Mouse (Mus musculus): ENCODE measurements at regions not wholly inside any gene's neighbourhood (a gene's known extent, or its start where the extent isn't known, plus 50 kb on each side); places are given as distances from the start of the nearest gene placed in this dataset.
"Not testable (repeated sequence)": the region's sequence is repeated elsewhere in the genome, so short reads cannot be mapped to it uniquely, and the experiment has no call there.

DNA sequence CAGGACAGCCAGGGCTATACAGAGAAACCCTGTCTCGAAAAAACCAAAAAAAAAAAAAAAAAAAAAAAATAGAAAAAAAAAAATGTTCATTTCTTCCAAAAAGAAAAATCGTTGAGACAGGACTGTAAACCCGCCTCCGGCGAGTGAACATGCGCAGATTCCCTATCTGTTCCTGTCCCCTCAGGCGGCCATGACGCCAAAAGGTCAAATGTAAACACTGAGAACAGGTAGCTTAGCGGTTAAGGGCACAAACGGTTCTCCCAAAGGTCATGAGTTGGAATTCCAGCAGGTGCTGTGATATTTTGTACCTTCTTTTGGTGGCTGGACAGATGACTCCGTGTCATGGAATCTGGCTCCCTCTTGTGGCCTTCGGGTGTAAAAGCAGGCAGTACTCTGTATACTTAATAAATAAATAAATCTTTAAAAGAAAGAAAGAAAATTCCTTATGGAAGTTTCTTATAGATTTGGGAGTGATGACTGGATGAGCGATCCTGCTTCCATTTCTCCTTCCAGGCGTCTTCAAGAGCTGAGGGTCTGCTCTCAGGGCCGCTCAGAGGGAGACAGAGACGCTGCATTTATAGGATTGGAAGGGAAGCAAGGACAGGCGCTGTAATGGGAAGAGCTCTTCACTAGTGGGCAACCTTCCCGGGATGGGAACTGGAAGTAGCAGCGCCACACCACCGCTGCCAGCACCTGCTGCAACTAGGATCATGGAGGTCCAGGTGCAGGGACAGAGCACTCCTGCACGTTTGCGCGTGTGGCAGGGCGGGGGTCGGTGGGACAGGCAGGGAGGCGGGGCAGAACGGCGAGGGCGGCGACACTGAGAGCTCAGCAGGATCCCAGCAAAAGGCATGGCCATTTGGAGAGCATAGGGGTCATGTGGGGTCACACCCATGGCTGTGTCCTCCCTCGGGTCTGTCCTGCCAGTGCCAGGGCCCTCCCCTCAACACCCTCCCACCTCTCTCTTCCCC is 189.2 kb upstream of the Gm10767 start:
- in situ Hi-C loops (cut with MboI; ENCODE audit: unreplicated experiment in 2 of 2) = loop anchor here in 1 of 2 experiments (25.0 kb wide), 1 partner anchor 278 kb away; the partner anchor contains the start of gene 2410141K09Rik

GRCm38 (mm10) chr13:66711010-66711409 is 193.7 kb upstream of the Gm10767 start:
- in situ Hi-C loops (cut with MboI; ENCODE audit: unreplicated experiment in 2 of 2) = loop anchor here in 1 of 2 experiments (25.0 kb wide), 1 partner anchor 274 kb away; the partner anchor contains the start of gene 2410141K09Rik

- in situ Hi-C loops (cut with MboI; ENCODE audit: unreplicated experiment in 2 of 2) = not testable (repeated sequence)
These were observed 206.7 kb upstream of the Gm10767 start for GRCm38 (mm10) chr13:66697983-66698535.

DNA sequence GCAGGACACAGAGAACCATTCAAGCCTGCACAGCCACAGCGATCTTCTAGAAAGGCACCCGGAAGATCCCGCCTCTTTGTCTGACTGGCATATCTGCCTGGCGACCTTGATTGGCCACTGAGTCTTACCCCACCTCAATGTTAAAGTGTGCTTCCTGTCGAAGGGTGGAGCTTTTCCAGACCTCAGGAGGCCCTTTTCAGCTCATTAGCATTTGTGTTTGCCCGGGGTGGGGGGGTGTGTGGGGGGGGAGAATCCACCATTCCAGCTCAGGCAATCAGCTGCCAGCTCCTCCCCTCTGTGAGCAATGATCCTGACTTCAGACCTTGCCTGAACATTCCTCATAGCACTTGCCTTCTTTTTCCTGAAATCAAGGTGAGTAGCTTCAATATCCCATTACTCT is 223.9 kb upstream of the Gm10767 start:
- in situ Hi-C loops (cut with MboI; ENCODE audit: unreplicated experiment in 2 of 2) = not testable (repeated sequence)

GRCm38 (mm10) chr13:66642245-66642644 is 201.3 kb upstream of the 2410141K09Rik start:
- in situ Hi-C loops (cut with MboI; ENCODE audit: unreplicated experiment in 2 of 2) = not testable (repeated sequence)

DNA sequence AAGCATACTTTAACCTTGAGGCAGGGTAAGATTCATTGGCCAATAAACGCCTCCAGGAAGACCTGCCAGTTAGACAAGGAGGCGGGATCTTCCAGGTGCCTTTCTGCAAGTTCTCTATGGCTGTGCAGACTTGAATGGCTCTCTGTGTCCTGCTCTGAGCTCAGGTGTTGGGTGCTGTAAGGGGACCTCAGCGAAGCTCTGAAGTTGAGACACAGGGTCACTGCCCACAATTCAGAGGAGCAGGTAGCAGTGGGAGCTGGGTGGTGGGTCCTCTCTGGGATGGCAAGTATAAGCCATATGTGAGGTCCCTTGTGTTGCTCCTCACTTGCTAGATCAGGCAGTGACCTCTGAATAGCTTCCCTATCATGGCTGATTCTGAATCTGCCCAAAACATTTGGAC is 184.8 kb upstream of the 2410141K09Rik start:
- in situ Hi-C loops (cut with MboI; ENCODE audit: unreplicated experiment in 2 of 2) = not testable (repeated sequence)

GRCm38 (mm10) chr13:66586041-66586440 is 145.1 kb upstream of the 2410141K09Rik start:
- in situ Hi-C loops (cut with MboI; ENCODE audit: unreplicated experiment in 2 of 2) = not testable (repeated sequence)

GRCm38 (mm10) chr13:66563616-66564015 is 122.7 kb upstream of the 2410141K09Rik start:
- in situ Hi-C loops (cut with MboI; ENCODE audit: unreplicated experiment in 2 of 2) = not testable (repeated sequence)

GRCm38 (mm10) chr13:66556397-66556796 is 115.5 kb upstream of the 2410141K09Rik start:
- in situ Hi-C loops (cut with MboI; ENCODE audit: unreplicated experiment in 2 of 2) = not testable (repeated sequence)

- in situ Hi-C loops (cut with MboI; ENCODE audit: unreplicated experiment in 2 of 2) = not testable (repeated sequence)
These were observed 107.0 kb upstream of the 2410141K09Rik start for GRCm38 (mm10) chr13:66547951-66548350.

GRCm38 (mm10) chr13:66519596-66519995 is 78.7 kb upstream of the 2410141K09Rik start:
- in situ Hi-C loops (cut with MboI; ENCODE audit: unreplicated experiment in 2 of 2) = not testable (repeated sequence)

Measured in v-Abl transformed pro-B cells (cell line).